Mouse (Mus musculus) kidney, postnatal 4 days (tissue): ENCODE measurements around the gene Olfr360.
"Not testable (repeated sequence)": the region's sequence is repeated elsewhere in the genome, so short reads cannot be mapped to it uniquely, and the experiment has no call there.

Experiments
- DNase-seq, 2 experiments: peaks; one replicate each; pipeline ENCODE4 v3.0.0; 2021; ENCODE audit warnings: mixed read lengths in 2 of 2

The Olfr360 gene

DNA sequence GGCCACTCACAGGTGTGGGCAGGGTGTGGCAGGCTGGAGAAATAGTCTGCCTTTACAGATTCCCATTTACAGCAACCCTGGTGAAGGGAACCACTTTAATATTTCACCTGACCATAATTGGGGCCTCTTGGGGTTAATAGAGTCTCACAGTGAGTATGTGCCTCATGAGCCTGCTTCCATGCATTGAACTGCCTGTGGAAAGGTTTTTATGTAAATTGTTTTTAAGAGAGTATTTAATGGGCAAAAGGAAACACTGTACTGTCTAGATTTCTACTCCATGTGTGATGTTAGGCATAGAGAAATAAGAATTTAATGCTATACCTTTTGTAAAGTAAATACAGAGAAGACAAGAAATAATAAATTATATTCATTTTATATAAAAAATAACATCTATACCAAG is at the start of gene Olfr360:
Gene Olfr360, plus strand, starts transcription at position 301 of the 400 bp plus-strand sequence.
- DNase-seq = no peak

- not testable (repeated sequence) for DNase-seq
Measured at GRCm38 (mm10) chr2:37089190-37089589, 23.6 kb downstream of the Olfr360 start, which contains the start of gene Olfr361. Olfr361 (minus strand) TSS chr2:37089290.

GRCm38 (mm10) chr2:37117810-37118209 is 52.3 kb downstream of the Olfr360 start, which contains the start of gene Olfr362:
Olfr362 (minus strand) TSS chr2:37117910.
- DNase-seq = no peak
